Mouse (Mus musculus): ENCODE results near the gene Fign. TPM values are rescaled to one million over a fixed set of nuclear protein-coding genes. Genes with fewer than 3 reads are reported as not detected.
A peak's percentile ranks its signal among the peaks of the same experiment; 100 is the strongest.

Gene Fign
- total and polyA plus RNA-seq, 2 experiments from 2014 or later, result 5.5 to 11.0 TPM

GRCm38 (mm10) chr2:64079765-64080164, 18.1 kb downstream of the Fign start:
- DNase-seq (ENCODE audit: low spot score) (peak; percentile 25), ATAC-seq (0 out of 2 replicates have a peak, but pooled peaks have one; percentile 30)
- Histone ChIP-seq H3K9me3 (ENCODE audit: low read length) (no peaks in the 10 kb centered on the region), H3K4me3 (ENCODE audit: low read length) (no peak overlapping the region), H3K4me2 (ENCODE audit: low read depth, low read length) (no peak overlapping the region), H3K27me3 (ENCODE audit: insufficient read depth, low read length) (no peaks in the 10 kb centered on the region), H3K36me3 (ENCODE audit: insufficient read depth, low read length) (no peaks in the 10 kb centered on the region), H3K4me1 (ENCODE audit: insufficient read depth, low read length) (no peaks in the 10 kb centered on the region), H3K27ac (no peak overlapping the region; the same call in 1 of the 2 replicates), H3K9ac (replicated peaks; ENCODE audit: low read length) (no peak overlapping the region)
- WGBS, result 22% methylated on average over 4 of the region's 4 CpGs
- TF ChIP-seq CTCF (IDR thresholded peaks at IDR 0.05; ENCODE audit: low read depth), result no peak

- TF ChIP-seq CTCF (IDR thresholded peaks at IDR 0.05; ENCODE audit: low read depth), result no peak
- H3K4me2 ChIP-seq (ENCODE audit: low read depth, low read length), result no peak overlapping the region
- DNase-seq (ENCODE audit: low spot score), result no peak
- H3K36me3 ChIP-seq (ENCODE audit: insufficient read depth, low read length), result no peaks in the 10 kb centered on the region
- no peak overlapping the region for H3K4me3 ChIP-seq (ENCODE audit: low read length)
- ATAC-seq, result no peak
- H3K9me3 ChIP-seq (ENCODE audit: low read length), result no peaks in the 10 kb centered on the region
- no peaks in the 10 kb centered on the region for H3K4me1 ChIP-seq (ENCODE audit: insufficient read depth, low read length)
- no peak overlapping the region for H3K27ac ChIP-seq
- 79% methylated on average over 3 of the region's 3 CpGs for WGBS
- no peaks in the 10 kb centered on the region for H3K27me3 ChIP-seq (ENCODE audit: insufficient read depth, low read length)
- H3K9ac ChIP-seq (replicated peaks; ENCODE audit: low read length), result no peak overlapping the region
Observed at GRCm38 (mm10) chr2:64078551-64078950, 19.3 kb downstream of the Fign start.

DNA sequence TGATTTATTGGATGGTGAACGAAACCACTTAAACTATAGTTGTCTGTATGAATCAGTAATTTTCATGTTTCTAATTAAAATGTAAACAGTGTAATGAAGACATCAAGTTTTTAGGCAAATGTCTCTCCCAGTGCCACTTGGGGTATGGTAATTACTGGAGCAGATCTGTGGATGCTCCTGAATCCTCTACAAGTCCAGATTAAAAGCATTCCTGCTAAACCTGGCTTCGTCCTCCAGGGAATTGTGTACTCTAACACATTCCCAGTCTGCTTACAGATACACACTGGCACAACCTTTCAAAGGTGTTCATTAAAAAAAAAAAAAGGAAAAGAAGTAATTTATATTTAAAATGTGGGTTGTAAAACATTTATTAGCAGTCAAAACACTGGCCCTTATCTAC, 20.0 kb downstream of the Fign start:
- Histone ChIP-seq H3K27me3 (ENCODE audit: insufficient read depth, low read length) (no peaks in the 10 kb centered on the region), H3K9me3 (ENCODE audit: low read length) (no peaks in the 10 kb centered on the region), H3K4me2 (ENCODE audit: low read depth, low read length) (no peak overlapping the region), H3K27ac (no peak overlapping the region), H3K9ac (replicated peaks; ENCODE audit: low read length) (no peak overlapping the region), H3K36me3 (ENCODE audit: insufficient read depth, low read length) (no peaks in the 10 kb centered on the region), H3K4me3 (ENCODE audit: low read length) (no peak overlapping the region), H3K4me1 (ENCODE audit: insufficient read depth, low read length) (no peaks in the 10 kb centered on the region)
- ATAC-seq, result no peak
- no peak for DNase-seq (ENCODE audit: low spot score)
- 71% methylated on average over 2 of the region's 2 CpGs for WGBS
- no peak for TF ChIP-seq CTCF (IDR thresholded peaks at IDR 0.05; ENCODE audit: low read depth)

DNA sequence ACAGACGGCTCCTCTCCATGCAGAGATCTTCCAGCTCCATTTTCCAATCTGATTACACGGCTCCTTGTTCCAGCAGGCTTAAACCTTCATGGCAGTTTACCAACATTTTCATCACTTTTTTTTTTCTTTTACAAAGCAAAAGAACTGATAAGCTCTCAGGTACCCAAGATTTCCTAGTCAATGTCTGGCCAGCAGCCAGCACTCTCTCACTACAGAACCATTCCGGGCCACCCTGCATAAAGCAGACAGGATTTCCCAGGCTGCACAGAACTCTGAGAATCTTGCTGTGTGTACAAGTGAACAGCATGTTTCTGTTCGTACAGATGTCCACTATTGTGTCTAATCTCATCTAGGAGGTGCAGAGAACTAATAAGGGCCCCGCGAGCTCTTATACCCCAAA, 22.0 kb downstream of the Fign start:
- Histone ChIP-seq H3K4me1 (ENCODE audit: insufficient read depth, low read length) (no peaks in the 10 kb centered on the region), H3K9me3 (ENCODE audit: low read length) (no peaks in the 10 kb centered on the region), H3K27ac (0 out of 2 replicates have a peak overlapping the region, but pooled peaks have one; percentile 3), H3K4me3 (ENCODE audit: low read length) (peak overlapping the region; percentile 8; the same call in 1 of the 2 replicates), H3K4me2 (ENCODE audit: low read depth, low read length) (peak overlapping the region; percentile 48), H3K9ac (replicated peaks; ENCODE audit: low read length) (no peak overlapping the region), H3K27me3 (ENCODE audit: insufficient read depth, low read length) (no peaks in the 10 kb centered on the region), H3K36me3 (ENCODE audit: insufficient read depth, low read length) (no peaks in the 10 kb centered on the region)
- peak; percentile 41 for DNase-seq (ENCODE audit: low spot score)
- no peak for TF ChIP-seq CTCF (IDR thresholded peaks at IDR 0.05; ENCODE audit: low read depth)
- no peak; the same call in 1 of the 2 replicates for ATAC-seq
- WGBS, result 31% methylated on average over 6 of the region's 6 CpGs

DNA sequence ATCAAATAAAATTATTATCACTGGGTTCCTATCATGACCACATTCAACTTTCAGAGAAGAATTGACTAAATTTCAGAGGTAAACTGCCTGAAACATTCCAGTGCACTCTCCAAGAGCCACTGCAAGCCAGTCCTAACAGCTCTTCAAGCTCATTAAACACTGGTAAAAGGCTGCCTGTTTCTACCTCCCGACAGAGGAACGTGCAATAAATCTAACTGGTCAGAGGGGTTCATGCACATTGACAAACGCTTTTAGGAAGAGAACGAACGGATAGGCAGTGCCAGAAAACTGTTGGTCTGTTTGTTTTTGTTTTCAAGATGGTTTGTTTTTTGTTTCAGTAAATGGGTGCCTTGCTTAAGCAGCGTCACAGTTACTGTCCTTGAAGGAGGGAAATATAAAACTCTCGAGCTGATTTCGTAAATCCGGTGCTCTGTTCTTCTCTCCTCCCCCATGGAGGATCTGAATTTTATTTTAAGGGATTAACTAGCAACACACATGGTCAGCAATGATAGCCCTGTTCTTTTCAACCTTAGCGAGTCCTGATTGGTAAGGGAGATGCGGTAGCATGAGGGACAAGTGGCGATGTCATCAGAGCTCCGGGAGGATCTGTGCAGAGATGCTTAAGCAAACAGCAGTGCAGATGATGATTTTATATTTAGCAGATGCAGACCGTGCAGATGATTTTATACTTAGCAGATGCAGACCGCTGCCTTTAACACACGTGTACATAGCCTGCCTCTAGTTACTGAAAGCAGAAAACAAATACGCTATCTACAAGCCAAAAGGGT, 23.0 kb downstream of the Fign start:
- no peaks in the 10 kb centered on the region for H3K36me3 ChIP-seq (ENCODE audit: insufficient read depth, low read length)
- 0 out of 2 replicates have a peak, but pooled peaks have one; percentile 48 for ATAC-seq
- H3K4me1 ChIP-seq (ENCODE audit: insufficient read depth, low read length), result no peaks in the 10 kb centered on the region
- H3K4me2 ChIP-seq (ENCODE audit: low read depth, low read length), result peak overlapping the region; percentile 48
- H3K9ac ChIP-seq (replicated peaks; ENCODE audit: low read length), result no peak overlapping the region; the same call in 1 of the 2 replicates
- DNase-seq (ENCODE audit: low spot score), result no peak
- peak overlapping the region; percentile 24 for H3K4me3 ChIP-seq (ENCODE audit: low read length)
- H3K27me3 ChIP-seq (ENCODE audit: insufficient read depth, low read length), result no peaks in the 10 kb centered on the region
- H3K27ac ChIP-seq, result no peak overlapping the region
- TF ChIP-seq CTCF (IDR thresholded peaks at IDR 0.05; ENCODE audit: low read depth), result no peak
- no peaks in the 10 kb centered on the region for H3K9me3 ChIP-seq (ENCODE audit: low read length)
- 40% methylated on average over 17 of the region's 17 CpGs for WGBS

DNA sequence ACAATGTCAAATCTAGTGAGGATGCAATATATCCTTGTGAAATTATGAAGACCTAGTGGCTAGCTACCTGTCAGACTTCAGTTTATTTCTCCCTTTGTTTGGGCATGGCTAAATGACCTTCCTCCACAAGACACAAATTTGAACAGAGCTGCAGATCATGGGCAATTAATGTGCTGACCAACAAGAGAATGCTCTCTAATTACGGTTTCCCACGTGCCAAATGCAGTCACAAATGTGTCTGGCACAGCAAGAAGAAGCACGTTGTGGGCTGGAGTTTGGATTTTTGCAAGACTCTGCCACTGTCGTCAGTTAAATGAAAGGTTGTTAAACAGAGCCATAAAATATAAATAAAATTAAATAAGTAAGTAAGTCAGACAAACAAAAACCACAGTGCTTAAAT, 25.7 kb downstream of the Fign start:
- Histone ChIP-seq H3K4me3 (ENCODE audit: low read length) (no peak overlapping the region), H3K27me3 (ENCODE audit: insufficient read depth, low read length) (no peaks in the 10 kb centered on the region), H3K36me3 (ENCODE audit: insufficient read depth, low read length) (no peaks in the 10 kb centered on the region), H3K27ac (no peak overlapping the region), H3K9ac (replicated peaks; ENCODE audit: low read length) (no peak overlapping the region), H3K4me1 (ENCODE audit: insufficient read depth, low read length) (no peaks in the 10 kb centered on the region), H3K9me3 (ENCODE audit: low read length) (no peaks in the 10 kb centered on the region), H3K4me2 (ENCODE audit: low read depth, low read length) (no peak overlapping the region)
- no peak for TF ChIP-seq CTCF (IDR thresholded peaks at IDR 0.05; ENCODE audit: low read depth)
- 48% methylated on average over 4 of the region's 4 CpGs for WGBS
- ATAC-seq (no peak), DNase-seq (ENCODE audit: low spot score) (no peak)

All from hindbrain, postnatal 0 days (tissue).